Mouse (Mus musculus) B cell, adult (primary cell): ENCODE measurements around the gene Commd9. TPM values are rescaled to one million over a fixed set of nuclear protein-coding genes. Genes with fewer than 3 reads are reported as not detected.

Experiments
- total RNA-seq: library from RNA; stranded (reverse); gene quantifications from 4 replicates; pipeline ENCODE4 v1.2.4, GENCODE M21; 2023; ENCODE audit not compliant: inconsistent age

The Commd9 gene
- 16.7 to 22.9 TPM (median 19.9 TPM) in 4 replicates for total RNA-seq

DNA sequence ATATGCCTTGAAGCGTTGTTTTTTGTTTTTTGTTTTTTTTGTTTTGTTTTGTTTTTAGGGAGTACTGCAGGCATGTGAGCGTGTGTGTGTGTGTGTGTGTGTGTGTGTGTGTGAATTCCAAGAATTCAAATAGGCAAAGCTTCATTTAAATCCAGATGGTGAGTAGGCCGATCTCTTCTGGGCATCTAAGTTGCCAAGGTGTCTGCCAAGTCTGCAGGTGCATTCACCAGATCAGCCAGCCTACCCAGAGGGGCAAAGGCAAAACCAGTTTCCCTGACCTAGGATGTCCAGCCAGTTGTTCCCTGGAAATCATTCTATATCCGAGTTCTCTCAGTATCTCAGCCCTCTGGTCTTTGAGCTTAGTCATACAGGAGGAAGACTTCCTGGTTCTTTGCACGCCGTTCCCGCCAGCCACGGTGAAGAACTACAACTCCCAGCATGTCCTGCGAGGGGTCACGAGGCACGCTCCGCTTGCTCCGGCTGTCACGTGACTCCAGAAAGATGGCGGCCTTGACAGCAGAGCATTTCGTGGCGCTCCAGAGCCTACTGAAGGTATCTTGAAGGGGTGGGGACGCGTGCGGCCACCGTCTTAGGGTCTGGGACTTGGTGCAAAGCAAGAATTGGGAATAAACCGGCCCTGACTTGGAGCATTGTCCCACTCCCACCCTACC, at the start of gene Commd9:
Gene Commd9 (plus strand): TSS at position 480 of the 671 bp plus-strand sequence.

DNA sequence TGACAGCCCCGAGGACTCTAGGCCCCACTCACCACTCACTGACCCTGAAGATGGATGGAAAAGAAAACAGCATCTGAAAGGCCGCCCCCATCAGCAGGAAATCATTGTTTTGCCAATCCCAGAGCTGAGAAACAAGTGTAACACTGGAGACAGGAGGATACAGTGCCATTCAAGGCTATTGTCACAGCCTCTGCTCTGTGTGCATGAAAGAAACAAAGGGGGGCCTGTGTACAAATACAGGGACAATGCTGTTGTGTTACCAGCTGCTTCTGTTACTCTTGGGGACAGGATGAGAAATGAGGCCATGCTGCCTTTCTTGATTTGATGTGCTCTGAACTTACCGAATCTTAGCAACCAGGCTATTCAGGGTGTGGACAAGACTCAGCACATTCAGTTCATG, 3.0 kb upstream of the Commd9 start, which contains the start of gene Prr5l:
Gene Prr5l (minus strand): TSS at position 30 of the 400 bp plus-strand sequence.

Other genes with a start within 250 kb of the Commd9 start
- gene Rag1, start 236.7 kb upstream of the Commd9 start, total RNA-seq, result 0.60 to 2.5 TPM (median 1.3 TPM) in 4 replicates
- gene B230118H07Rik, start 236.7 kb upstream of the Commd9 start, total RNA-seq, result 1.2 to 3.0 TPM in 2 of 4 replicates, not detected in the others
- 53.9 to 58.6 TPM (median 56.5 TPM) in 4 replicates for gene Traf6, start 207.8 kb upstream of the Commd9 start, total RNA-seq
- 0.32 to 1.3 TPM (median 0.90 TPM) in 3 of 4 replicates, not detected in the other for gene Prr5l, start 3.2 kb upstream of the Commd9 start, total RNA-seq